Mouse (Mus musculus) heart, postnatal 4 days (tissue): ENCODE data around the gene Zfp704. TPM values are rescaled to one million over a fixed set of nuclear protein-coding genes. Genes with fewer than 3 reads are reported as not detected.

Source experiments
- DNase-seq: peaks from one replicate; pipeline ENCODE4 v3.0.0; 2021
- total RNA-seq, 2 experiments: library from RNA; stranded (reverse); gene quantifications; 2 replicates each; pipeline ENCODE4 v1.2.3; 2021

Gene Zfp704
- total RNA-seq, 2 experiments from 2014 or later: 36.9 to 38.6 TPM

- DNase-seq: no peak
Observed at GRCm38 (mm10) chr3:9454556-9455330, 155.1 kb downstream of the Zfp704 start.

GRCm38 (mm10) chr3:9450521-9450920 is 159.4 kb downstream of the Zfp704 start:
- DNase-seq: no peak

GRCm38 (mm10) chr3:9449261-9450007 is 160.5 kb downstream of the Zfp704 start:
- no peak for DNase-seq

GRCm38 (mm10) chr3:9448541-9448940 is 161.3 kb downstream of the Zfp704 start:
- DNase-seq: no peak

GRCm38 (mm10) chr3:9444558-9444957 is 165.3 kb downstream of the Zfp704 start:
- DNase-seq: no peak

- DNase-seq: no peak
Observed at GRCm38 (mm10) chr3:9443981-9444380, 165.9 kb downstream of the Zfp704 start.

GRCm38 (mm10) chr3:9443476-9443875 is 166.4 kb downstream of the Zfp704 start:
- DNase-seq: no peak

GRCm38 (mm10) chr3:9441566-9442540 is 168.0 kb downstream of the Zfp704 start:
- DNase-seq: peak; percentile 19

GRCm38 (mm10) chr3:9440466-9440865 is 169.4 kb downstream of the Zfp704 start:
- DNase-seq: no peak

- no peak for DNase-seq
Observed at GRCm38 (mm10) chr3:9439619-9440286, 170.1 kb downstream of the Zfp704 start.

- DNase-seq: peak; percentile 54
Observed at GRCm38 (mm10) chr3:9436256-9436655, 173.6 kb downstream of the Zfp704 start.

- DNase-seq: no peak
Observed at GRCm38 (mm10) chr3:9434394-9435175, 175.3 kb downstream of the Zfp704 start.

- no peak for DNase-seq
Observed at GRCm38 (mm10) chr3:9432796-9433526, 176.9 kb downstream of the Zfp704 start.

GRCm38 (mm10) chr3:9432226-9432625 is 177.7 kb downstream of the Zfp704 start:
- no peak for DNase-seq

- no peak for DNase-seq
Observed at GRCm38 (mm10) chr3:9429946-9430345, 179.9 kb downstream of the Zfp704 start.

GRCm38 (mm10) chr3:9427826-9428225 is 182.1 kb downstream of the Zfp704 start:
- no peak for DNase-seq

- DNase-seq: no peak
Observed at GRCm38 (mm10) chr3:9425661-9426060, 184.2 kb downstream of the Zfp704 start.

- DNase-seq: no peak
Observed at GRCm38 (mm10) chr3:9424637-9425036, 185.2 kb downstream of the Zfp704 start.

GRCm38 (mm10) chr3:9423669-9424068 is 186.2 kb downstream of the Zfp704 start:
- no peak for DNase-seq

- DNase-seq: no peak
Observed at GRCm38 (mm10) chr3:9408896-9409295, 201.0 kb downstream of the Zfp704 start.
